Mouse (Mus musculus): ENCODE data around the gene Dlg2. TPM values are rescaled to one million over a fixed set of nuclear protein-coding genes. Genes with fewer than 3 reads are reported as not detected.

The Dlg2 gene
- polyA plus RNA-seq, 1 experiment: 1.3 TPM

DNA sequence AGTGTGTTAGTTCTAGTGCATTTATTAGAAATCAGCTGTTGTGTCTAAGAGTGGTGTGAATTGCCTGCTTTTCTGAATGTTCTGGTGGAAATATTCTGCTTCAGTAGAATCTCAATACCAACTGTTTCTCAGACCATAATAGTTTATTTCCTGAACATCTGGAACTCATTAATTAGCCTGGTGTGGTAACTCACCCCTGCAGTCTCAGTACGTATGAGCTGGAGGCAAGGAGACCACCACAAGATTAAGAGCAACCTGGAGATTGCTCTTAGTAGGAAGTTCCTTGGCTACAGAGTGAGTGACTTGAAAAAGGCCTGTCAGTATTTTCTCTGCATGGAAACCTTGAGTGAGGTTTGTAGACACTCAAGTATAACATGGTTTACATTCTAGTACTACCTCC, 1810.6 kb downstream of the Dlg2 start:
- H3K4me3 ChIP-seq (replicated peaks; ENCODE audit: extremely low read depth, low read depth, low read length): no peak overlapping the region
- DNase-seq: no peak
- TF ChIP-seq CTCF (IDR thresholded peaks at IDR 0.05; ENCODE audit: insufficient read depth, low read length): no peak
- TF ChIP-seq POLR2A (IDR thresholded peaks at IDR 0.05; ENCODE audit: borderline replicate concordance, extremely low read depth, low read depth, low read length): no peak
- 36% methylated on average over 1 of the region's 1 CpGs for WGBS
- H3K4me1 ChIP-seq (ENCODE audit: control insufficient read depth, insufficient read depth, low read length): no peaks in the 10 kb centered on the region

DNA sequence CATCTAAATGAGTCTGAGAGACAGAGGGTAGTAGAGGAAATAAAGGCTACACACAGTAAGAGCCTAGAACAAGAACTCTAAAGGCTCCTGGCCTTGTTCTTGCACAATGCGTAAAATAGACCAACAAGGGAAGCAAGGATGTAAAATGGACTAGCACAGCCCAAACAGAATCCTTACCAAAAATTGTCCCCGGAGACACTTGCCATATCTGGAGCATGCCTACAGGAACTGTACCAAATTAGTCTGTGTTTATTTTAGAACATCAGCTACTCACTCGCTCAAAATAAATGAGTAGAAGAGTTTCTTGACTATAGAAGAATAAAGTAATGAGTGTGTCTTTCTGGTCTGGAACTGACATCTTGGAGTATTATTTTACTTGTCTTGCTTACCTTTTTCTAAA, 1812.3 kb downstream of the Dlg2 start:
- 83% methylated on average over 3 of the region's 3 CpGs for WGBS
- TF ChIP-seq POLR2A (IDR thresholded peaks at IDR 0.05; ENCODE audit: borderline replicate concordance, extremely low read depth, low read depth, low read length): no peak
- no peak for TF ChIP-seq CTCF (IDR thresholded peaks at IDR 0.05; ENCODE audit: insufficient read depth, low read length)
- no peak overlapping the region for H3K4me3 ChIP-seq (replicated peaks; ENCODE audit: extremely low read depth, low read depth, low read length)
- no peaks in the 10 kb centered on the region for H3K4me1 ChIP-seq (ENCODE audit: control insufficient read depth, insufficient read depth, low read length)
- no peak for DNase-seq

DNA sequence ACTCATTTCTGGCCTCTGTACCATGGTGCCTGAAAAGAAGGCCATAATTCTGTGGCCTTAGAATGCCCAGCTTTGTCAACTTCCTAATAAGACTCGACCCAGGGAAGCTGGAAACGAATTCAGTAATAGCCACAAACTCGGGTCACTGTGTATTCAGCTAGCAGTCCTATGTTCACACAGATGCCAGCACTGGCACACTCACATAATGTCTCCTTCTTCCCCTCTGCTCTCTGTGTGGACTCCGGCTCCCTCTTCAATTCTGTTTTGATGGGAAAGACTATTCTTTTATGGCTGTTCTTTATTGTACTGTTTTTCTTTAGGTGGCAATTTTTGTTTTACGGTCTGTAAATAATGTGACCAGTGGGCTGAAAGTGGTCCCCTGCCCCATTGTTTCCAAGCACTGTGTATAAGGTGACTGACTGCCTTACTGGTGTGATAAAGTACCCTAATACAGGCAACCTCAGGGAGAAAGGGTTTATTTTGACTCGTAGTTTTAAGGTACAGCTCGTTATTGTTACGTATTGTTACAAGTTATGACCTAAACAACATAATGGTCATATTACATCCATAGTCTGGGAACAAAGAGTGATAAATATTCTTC, 1816.5 kb downstream of the Dlg2 start:
- DNase-seq: no peak
- 77% methylated on average over 8 of the region's 8 CpGs for WGBS
- H3K4me3 ChIP-seq (replicated peaks; ENCODE audit: extremely low read depth, low read depth, low read length): no peak overlapping the region
- TF ChIP-seq POLR2A (IDR thresholded peaks at IDR 0.05; ENCODE audit: borderline replicate concordance, extremely low read depth, low read depth, low read length) (no peak), CTCF (IDR thresholded peaks at IDR 0.05; ENCODE audit: insufficient read depth, low read length) (no peak)
- no peaks in the 10 kb centered on the region for H3K4me1 ChIP-seq (ENCODE audit: control insufficient read depth, insufficient read depth, low read length)

DNA sequence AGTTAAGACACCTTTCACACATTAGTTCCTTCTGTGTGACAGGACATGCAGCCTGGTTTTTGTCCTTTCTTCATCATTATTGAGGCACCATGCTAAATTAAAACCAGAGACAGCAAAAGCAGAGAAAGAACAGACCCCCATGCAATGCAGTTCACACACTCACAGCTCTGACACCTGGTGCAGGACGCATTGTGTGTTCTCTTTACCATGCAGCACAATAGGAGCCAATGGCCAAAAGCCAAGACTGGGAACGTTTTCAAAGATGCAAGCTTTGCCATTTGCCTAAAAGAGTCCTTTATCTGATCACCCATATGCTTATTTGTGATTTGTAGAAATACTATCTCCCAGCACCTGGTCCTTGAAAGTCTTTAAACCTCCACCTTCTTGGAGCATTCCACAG, 1824.6 kb downstream of the Dlg2 start:
- H3K4me3 ChIP-seq (replicated peaks; ENCODE audit: extremely low read depth, low read depth, low read length): no peak overlapping the region
- no peaks in the 10 kb centered on the region for H3K4me1 ChIP-seq (ENCODE audit: control insufficient read depth, insufficient read depth, low read length)
- WGBS: 47% methylated on average over 2 of the region's 2 CpGs
- TF ChIP-seq CTCF (IDR thresholded peaks at IDR 0.05; ENCODE audit: insufficient read depth, low read length) (no peak), POLR2A (IDR thresholded peaks at IDR 0.05; ENCODE audit: borderline replicate concordance, extremely low read depth, low read depth, low read length) (no peak)
- no peak for DNase-seq

DNA sequence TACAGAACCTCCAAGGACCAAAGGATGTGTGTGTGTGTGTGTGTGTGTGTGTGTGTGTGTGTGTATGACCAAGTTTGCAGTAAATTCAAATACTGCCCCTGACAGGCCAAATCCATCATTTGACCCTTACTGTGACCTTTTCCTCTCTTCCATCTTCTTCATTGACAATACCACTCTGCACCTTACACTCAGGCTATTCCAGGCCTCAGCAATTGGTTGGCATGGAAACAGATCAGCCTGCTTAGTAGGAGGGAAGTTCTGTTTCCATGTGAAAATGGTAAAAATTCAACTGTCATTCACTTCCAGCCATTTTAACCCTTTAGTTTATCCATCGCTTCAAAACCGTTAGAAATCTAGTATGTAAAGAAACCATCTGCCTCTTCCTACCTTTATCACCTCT, 1831.2 kb downstream of the Dlg2 start:
- TF ChIP-seq POLR2A (IDR thresholded peaks at IDR 0.05; ENCODE audit: borderline replicate concordance, extremely low read depth, low read depth, low read length) (no peak), CTCF (IDR thresholded peaks at IDR 0.05; ENCODE audit: insufficient read depth, low read length) (no peak)
- Histone ChIP-seq H3K4me3 (replicated peaks; ENCODE audit: extremely low read depth, low read depth, low read length) (no peak overlapping the region), H3K4me1 (ENCODE audit: control insufficient read depth, insufficient read depth, low read length) (no peaks in the 10 kb centered on the region)
- no peak for DNase-seq
- WGBS: 91% methylated on average over 2 of the region's 2 CpGs

DNA sequence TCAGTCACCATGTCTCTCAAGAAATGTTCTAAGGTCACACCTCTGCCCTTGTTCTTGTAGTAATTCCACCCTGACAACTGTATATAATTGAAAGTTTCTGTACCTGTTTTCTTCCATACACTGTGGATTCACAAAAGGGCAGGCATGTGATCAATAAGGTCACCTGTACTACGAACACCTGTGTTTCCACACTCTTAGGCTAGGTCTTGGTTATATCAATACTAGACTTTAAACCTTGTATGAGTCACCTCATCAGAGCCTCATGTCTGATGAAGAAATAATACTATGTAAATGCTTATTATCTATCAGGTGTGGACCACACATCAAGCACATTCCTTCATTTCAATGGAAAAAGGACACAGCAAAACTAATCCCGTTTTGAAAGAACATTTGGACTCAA, 1831.7 kb downstream of the Dlg2 start:
- TF ChIP-seq POLR2A (IDR thresholded peaks at IDR 0.05; ENCODE audit: borderline replicate concordance, extremely low read depth, low read depth, low read length): no peak
- no peak for TF ChIP-seq CTCF (IDR thresholded peaks at IDR 0.05; ENCODE audit: insufficient read depth, low read length)
- WGBS: 60% methylated on average over 2 of the region's 2 CpGs
- no peaks in the 10 kb centered on the region for H3K4me1 ChIP-seq (ENCODE audit: control insufficient read depth, insufficient read depth, low read length)
- no peak for DNase-seq
- H3K4me3 ChIP-seq (replicated peaks; ENCODE audit: extremely low read depth, low read depth, low read length): no peak overlapping the region

DNA sequence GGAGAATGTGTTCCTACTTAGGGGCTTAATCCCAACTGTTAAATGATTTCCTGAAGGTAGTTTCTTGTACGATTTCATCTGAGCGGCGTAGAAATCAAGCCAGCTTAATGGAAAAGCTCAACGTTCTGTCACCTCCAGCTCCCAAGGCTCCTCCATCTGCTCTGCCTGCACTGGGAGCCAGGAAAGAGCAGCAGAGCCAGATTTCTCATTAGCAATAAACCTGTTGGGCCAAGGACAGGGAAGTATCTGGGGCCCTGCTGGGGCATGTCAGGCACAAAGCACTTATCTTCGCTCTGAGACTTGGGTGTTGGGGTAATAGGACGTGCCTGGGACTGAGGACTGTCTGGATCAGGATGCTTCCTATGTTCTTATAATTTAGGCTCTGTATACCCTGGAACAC, 1839.9 kb downstream of the Dlg2 start:
- no peak overlapping the region for H3K4me3 ChIP-seq (replicated peaks; ENCODE audit: extremely low read depth, low read depth, low read length)
- TF ChIP-seq CTCF (IDR thresholded peaks at IDR 0.05; ENCODE audit: insufficient read depth, low read length): no peak
- TF ChIP-seq POLR2A (IDR thresholded peaks at IDR 0.05; ENCODE audit: borderline replicate concordance, extremely low read depth, low read depth, low read length): no peak
- 73% methylated on average over 6 of the region's 6 CpGs for WGBS
- no peaks in the 10 kb centered on the region for H3K4me1 ChIP-seq (ENCODE audit: control insufficient read depth, insufficient read depth, low read length)
- no peak for DNase-seq

DNA sequence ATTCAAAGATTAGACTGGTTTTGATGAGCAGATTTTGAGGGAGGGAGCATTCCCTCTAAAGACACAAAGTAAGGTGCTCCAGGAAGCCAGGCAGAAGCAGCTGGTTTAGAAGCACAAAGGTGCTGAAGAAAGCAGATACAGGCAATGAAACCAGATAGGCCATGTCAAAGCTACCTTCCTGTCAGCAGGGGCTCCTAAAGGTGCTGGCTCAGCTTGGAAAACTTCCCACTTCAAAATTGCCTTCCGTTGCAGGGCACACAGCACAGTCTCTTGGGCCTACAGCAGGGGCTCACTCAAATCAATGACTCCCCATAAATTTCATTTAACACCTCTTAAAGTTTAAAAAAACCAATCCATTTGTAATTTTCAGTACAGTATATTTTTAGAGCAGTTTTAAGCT, 1843.0 kb downstream of the Dlg2 start:
- Histone ChIP-seq H3K4me3 (replicated peaks; ENCODE audit: extremely low read depth, low read depth, low read length) (no peak overlapping the region), H3K4me1 (ENCODE audit: control insufficient read depth, insufficient read depth, low read length) (no peaks in the 10 kb centered on the region)
- DNase-seq: no peak
- WGBS: 72% methylated on average over 1 of the region's 1 CpGs
- TF ChIP-seq CTCF (IDR thresholded peaks at IDR 0.05; ENCODE audit: insufficient read depth, low read length): no peak
- no peak for TF ChIP-seq POLR2A (IDR thresholded peaks at IDR 0.05; ENCODE audit: borderline replicate concordance, extremely low read depth, low read depth, low read length)

DNA sequence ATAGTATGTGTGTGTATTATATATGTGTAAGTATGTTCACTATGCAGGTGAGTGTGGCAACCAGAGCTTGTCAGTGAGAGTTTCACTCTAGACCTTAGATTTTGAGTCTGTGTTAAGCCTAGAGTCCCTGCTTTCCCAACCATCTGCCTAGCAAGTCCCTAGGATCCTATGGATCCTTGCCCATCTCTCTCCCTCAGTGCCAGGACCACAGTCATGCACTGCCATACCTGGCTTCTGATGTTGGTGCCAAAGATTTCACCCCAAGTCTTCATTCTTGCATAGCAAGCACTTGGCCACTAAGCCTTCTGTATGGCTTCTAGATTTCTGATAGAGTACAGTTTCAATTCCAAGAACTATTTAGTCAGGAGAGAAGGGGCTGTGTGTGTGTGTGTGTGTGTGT, 1843.7 kb downstream of the Dlg2 start:
- no peaks in the 10 kb centered on the region for H3K4me1 ChIP-seq (ENCODE audit: control insufficient read depth, insufficient read depth, low read length)
- H3K4me3 ChIP-seq (replicated peaks; ENCODE audit: extremely low read depth, low read depth, low read length): no peak overlapping the region
- no peak for TF ChIP-seq POLR2A (IDR thresholded peaks at IDR 0.05; ENCODE audit: borderline replicate concordance, extremely low read depth, low read depth, low read length)
- no peak for TF ChIP-seq CTCF (IDR thresholded peaks at IDR 0.05; ENCODE audit: insufficient read depth, low read length)
- DNase-seq: no peak

DNA sequence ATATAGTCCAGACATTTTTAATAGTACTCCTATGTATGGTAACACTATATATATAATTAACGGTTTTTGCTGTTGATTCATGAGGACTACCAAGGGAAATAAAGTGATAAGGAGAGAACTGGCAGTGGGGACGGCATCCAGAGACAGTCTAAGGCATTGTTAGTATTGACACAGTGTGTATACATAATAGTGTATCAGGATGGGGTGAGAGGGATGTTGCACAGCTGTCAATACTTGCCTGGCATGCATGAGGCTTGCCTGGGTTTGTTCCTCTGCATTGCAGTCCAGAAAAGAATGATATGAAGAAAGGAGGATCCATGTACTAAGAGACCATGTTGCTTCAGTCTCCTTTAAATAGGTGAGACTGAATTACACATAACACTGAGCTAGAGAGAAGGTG, 1845.3 kb downstream of the Dlg2 start:
- no peak for TF ChIP-seq POLR2A (IDR thresholded peaks at IDR 0.05; ENCODE audit: borderline replicate concordance, extremely low read depth, low read depth, low read length)
- no peak for TF ChIP-seq CTCF (IDR thresholded peaks at IDR 0.05; ENCODE audit: insufficient read depth, low read length)
- Histone ChIP-seq H3K4me1 (ENCODE audit: control insufficient read depth, insufficient read depth, low read length) (no peaks in the 10 kb centered on the region), H3K4me3 (replicated peaks; ENCODE audit: extremely low read depth, low read depth, low read length) (no peak overlapping the region)
- DNase-seq: no peak
- 50% methylated on average over 2 of the region's 2 CpGs for WGBS
